Mouse (Mus musculus) neutrophil, adult 5-6 weeks (primary cell): ENCODE measurements around the gene Cdk20. TPM values are rescaled to one million over a fixed set of nuclear protein-coding genes. Genes with fewer than 3 reads are reported as not detected.
"Not testable (repeated sequence)": the region's sequence is repeated elsewhere in the genome, so short reads cannot be mapped to it uniquely, and the experiment has no call there.

Source experiments
- ATAC-seq: fragments of 151-379, 151-347 bp; 2 replicates; pipeline ENCODE4 v1.8.0; 2017; ENCODE audit warnings: mild to moderate bottlenecking, moderate TSS enrichment; ENCODE audit not compliant: insufficient number of reproducible peaks, poor library complexity, low FRiP score, severe bottlenecking; ENCODE audit errors: extremely low read depth
- total RNA-seq: library from RNA; stranded (forward); fragments of 200-1000 nt; gene quantifications from 2 replicates; pipeline ENCODE4 v1.2.3, GENCODE M21; 2017

Gene Cdk20
- total RNA-seq, 1 experiment from 2014 or later: 3.1 TPM

DNA sequence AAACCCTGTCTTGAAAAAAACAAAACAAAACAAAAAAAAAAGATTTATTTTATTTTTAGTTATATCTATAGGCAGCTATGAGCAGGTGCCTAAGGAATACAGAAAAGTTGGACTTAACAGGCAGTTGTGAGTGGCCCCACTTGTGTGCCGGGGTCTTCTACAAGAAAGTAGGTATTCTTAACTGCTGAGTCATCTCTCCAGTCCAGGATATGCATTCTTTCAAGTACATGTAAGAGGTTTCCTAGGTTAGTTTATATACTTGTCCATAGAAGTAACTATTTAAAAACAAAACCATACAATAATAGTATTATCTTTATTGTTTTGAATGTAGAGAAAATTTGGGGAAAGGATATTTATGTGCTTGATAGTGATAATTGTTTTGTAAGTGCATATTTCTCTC, 11.3 kb upstream of the Cdk20 start:
- ATAC-seq: no peak

DNA sequence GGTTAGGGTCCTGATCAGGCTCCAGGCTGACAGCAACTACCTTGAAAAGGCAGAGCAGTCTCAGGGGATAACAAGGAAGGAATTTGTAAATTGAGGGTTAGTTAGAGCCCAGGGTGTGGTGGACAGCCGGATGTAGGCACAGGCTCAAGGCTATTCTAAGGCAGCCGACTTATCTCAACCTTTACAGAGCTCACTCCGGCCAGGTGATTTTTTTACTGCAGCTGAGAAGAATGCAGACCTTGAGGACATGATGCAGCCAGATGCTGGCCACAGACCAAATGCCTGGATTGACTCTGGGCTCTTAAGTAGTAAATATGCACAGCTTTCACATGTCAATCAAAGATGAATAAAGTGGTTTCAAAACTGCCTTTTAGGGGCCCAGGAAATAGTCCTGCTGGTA, 10.7 kb upstream of the Cdk20 start:
- no peak for ATAC-seq

DNA sequence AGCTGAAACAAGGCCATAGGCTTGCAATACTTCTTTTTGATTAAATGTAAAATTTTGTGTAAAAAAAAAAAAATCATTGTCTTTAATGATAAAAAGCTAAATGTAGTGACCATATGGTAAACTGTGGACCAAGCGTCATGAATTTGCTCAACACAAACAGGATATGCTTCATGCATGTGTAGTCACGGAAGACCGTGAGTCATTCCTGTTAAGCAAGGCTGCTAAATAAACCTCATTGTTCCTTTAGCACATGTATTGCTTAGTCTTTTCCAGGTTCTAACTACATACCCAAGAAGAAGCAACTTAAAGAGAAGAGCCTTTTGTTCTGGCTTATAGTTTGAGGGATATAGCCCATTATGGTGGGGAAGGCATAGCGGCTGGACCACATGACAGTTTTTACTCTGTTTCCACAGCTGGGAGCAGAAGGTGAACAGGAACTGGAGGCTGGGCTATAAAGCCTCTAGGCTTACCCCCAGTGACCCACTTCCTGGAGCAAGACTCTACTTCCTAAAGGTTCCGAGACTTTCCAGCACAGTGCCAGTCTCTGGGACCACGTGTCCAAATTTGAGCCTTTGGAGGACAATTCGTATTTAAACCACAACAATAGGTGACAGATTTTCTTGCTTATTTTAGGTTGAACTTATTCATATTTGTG, 10.0 kb upstream of the Cdk20 start:
- ATAC-seq: peak; percentile 90

DNA sequence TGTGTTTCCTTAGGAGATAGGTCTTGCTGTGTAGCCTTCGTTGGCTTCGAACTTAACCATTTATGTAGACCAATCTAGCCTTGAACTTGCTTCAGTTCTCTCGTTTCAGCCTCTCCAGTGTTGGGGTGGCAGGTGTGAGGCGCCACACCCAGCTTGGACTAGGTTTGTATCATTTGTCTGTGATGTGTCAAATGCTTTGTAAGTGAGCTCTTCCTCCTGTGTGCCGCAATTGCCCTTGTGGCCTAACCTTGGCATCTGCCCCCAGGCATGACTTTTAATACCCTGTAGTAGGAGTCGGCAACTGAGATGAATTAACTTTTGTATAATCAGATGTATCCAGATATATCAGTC, 9.5 kb upstream of the Cdk20 start:
- ATAC-seq: no peak

DNA sequence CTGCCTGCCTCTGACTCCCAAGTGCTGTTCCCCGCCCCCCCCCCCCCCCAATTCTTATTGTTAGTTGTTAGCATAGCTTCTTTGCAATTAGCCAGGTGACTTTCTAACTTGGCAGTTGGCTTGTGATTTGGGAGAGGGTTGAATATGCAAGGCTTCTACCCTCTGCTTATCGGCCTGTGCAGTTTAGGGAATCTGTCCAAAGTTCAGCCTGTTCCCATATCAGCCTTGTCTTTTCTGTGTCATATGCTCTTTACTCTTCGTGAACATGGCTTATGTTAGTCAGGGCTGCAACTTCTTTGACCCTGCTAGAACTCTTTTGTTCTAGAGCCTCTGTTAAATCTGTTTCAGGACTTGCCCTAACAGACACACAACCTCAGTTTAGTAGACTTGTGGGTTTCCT, 7.8 kb upstream of the Cdk20 start:
- ATAC-seq: no peak

DNA sequence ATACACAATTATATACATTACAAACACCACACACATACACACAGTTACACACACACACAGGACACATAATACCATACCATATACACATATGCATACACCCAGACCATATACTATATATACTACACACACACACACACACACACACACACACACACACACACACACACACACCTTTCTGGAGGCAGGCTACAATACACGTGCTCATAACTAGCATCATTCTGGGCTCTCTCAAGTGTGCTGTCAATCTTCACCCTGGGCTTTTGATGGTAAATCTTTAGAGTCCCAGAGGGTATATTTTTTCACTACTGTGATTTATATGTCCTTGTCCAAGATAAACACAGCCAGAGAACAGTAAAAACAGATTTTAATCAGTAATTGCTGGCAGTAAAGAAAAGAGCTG, 6.8 kb upstream of the Cdk20 start:
- ATAC-seq: no peak

DNA sequence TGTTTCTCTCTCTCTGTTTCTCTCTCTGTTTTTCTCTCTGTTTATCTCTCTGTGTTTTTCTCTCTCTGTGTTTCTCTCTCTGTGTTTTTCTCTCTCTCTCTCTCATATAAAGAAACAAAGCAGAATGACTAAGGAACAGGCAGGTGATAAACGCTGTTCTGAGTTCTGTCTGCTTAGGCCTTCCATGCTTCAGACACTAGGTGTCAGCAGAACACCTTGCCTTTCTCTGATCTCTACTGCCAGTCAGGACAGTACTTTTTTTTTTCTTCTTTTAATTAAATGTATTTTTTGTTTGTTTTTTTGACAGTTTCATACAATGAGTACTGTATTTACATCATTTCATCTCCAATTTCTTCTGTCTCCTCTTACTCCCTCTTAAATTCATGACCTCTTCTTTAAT, 2.8 kb upstream of the Cdk20 start:
- ATAC-seq: no peak

DNA sequence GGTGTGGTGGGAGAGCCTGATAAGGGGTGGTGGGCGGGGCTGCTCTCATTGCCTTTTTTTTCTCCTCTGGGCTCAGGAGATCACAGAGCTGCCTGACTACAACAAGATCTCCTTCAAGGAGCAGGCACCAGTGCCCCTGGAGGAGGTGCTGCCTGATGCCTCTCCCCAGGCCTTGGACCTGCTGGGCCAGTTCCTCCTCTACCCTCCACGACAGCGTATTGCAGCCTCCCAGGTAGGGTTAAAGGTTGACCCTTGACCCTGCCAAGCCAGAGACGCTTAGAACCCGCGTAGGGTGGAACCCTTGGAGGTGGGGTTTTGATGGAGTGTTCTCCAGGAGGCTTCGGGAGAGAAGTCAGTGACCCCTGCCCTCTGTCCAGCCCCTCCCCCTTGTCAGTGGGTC, 5.7 kb downstream of the Cdk20 start:
- ATAC-seq: no peak

DNA sequence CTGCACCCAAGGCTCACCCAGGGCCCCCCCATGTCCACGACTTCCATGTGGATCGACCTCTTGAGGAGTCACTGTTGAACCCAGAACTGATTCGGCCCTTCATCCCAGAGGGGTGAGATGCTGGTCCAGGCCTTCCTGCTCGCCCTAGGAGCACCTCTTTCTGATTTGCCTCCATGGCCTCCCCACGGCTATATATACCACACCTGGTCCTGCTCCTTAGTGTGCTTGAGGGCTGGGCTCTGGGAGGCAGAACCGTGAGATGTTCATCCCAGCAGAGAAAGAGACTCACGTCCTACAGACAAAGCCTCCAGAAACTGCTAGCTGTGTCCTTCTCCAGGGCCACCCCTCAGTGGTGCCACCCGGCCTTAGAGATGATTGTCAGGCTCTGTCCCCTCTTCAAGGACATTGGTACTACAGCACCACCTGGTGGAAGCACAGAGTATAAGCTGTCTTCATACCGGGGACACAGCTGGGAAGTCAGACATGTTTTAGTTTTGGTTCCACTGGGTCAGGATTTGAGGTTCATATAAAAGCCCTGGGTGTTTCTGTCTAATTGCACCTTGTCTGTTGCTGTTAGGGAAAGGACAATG, 6.8 kb downstream of the Cdk20 start:
- ATAC-seq: peak; percentile 88

DNA sequence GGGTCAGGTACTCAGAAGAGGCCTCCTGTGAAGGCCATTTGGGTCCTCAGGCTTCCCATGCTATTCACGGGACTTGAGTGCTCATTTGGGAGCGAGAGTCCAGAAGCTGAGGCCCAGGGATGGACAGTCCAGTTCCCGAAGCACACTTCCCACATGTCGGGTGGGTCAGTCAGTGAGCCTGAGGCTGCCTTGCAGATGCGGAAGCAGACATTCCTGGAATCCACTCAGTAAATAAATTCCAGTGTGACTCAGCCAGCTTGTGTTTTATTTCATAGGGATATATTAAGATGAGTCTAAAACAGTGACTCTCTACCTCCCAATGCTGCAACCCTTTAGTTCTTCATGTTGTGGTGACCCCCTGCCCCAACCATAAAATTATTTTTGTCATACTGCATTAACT, 7.4 kb downstream of the Cdk20 start:
- no peak for ATAC-seq

DNA sequence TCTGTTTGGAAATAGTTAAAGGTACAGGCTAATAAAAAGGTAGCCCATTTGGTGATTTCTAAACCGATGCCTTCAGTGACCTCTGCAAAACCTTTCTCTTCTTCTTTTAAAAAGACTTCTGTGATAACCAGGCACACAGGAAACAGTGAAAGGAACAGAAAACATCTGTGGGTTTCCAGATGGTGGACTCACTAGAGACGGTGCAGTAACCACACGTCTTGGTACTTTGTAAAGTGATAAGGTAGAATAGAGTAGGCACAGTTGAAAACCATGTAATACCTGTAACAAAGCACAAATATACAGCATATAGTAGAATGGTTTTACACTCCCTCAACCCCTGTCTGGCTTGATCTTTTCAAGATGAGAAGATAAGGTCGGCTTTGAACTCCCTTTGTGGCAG, 8.5 kb downstream of the Cdk20 start:
- ATAC-seq: no peak

DNA sequence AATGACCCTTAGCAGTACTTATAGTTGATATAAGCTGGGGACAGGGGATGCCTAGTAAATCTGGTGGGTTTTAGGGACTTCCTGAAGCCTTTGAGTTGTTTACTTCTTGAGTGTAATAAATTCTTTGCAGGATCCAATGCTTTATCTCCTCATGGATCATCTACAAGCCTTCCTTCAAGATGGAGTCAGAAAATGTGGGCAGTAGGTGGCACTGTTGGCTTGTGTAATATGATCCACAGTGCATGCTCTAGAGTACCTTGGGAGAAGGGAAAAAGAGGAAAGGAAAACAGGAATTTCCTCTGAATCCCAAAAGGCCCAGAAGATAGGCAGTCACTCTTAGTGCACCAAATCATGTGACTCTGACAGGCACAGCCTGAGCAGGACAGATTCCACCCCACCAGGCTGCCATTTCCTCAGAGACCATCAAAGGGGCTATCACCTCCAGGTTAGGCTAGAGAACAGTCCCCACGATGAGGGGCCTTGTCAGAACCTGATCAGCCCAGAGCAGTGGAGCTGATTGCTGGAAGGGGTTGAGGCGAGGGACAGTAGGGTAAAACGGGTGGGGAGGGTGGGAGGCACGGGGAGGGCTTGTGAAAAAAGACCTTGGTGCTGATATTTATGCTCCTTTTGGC, 11.3 kb downstream of the Cdk20 start:
- ATAC-seq: no peak

DNA sequence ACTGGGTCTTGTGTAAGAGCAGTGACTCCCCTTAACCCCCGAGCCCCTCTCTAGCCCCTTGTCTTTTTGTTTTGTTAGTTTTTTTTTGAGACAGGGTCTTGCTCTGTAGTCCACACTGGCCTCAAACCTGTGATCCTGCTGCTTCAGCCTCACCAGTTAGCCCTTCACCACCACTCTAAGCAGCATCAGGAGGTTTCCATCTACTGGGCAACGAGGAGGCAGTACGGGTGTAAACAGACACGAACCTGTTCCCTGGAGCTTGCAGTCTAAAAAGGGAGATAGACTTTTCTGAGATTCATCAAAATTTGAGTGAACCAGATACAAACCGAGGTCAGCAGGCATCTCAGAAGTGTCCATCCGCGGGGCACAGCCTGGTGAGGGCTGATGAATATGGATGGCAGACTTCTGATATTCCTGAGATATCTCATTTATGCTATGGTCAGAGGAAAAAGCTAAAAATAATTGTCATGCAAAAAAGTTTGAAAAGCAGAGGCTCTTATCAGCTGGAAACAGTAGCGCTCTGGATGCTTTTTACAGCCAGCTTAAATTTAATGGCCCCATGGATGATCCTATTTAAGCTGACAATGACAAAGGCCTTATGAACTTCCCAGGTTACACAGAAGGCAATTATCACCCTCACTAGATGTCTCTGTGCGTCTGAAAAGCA, 13.3 kb downstream of the Cdk20 start:
- no peak for ATAC-seq

DNA sequence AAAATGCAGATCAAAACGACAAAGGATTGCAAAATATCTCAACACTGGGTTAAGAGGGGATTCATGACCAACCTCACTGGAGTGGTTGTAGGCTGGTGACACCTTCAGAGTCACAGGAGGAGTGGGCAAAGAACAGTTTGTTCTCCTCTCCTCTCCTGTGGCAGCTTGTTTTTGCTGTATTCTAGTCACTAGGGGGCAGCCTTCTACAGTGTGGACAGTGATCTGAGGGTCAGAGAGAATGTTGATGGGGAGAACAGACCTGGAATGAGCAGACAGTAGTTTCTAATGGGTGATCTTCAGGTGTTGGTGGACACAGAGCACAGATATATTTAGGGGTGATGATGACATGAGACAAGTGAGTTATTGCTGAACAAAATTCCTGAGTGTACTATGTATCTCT, 15.8 kb downstream of the Cdk20 start:
- no peak for ATAC-seq

DNA sequence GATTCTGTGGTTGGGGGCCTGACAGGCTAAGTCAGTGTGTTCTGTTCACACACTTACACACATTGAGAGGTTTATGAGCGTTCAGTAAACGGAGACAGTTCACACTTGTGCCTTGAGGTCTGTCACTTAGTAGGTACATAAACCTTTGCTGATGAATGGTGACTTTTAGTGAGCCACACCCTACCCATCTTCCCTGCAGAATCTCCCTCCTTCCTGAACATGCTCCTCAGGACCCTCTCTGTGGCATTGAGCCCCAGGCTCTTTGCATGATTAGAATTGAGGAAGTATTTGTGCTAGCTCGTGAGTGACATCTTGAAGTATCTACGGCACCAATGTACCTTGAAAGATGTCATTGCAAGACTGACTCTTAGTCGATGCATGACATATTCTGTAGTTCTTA, 16.6 kb downstream of the Cdk20 start:
- ATAC-seq: no peak

DNA sequence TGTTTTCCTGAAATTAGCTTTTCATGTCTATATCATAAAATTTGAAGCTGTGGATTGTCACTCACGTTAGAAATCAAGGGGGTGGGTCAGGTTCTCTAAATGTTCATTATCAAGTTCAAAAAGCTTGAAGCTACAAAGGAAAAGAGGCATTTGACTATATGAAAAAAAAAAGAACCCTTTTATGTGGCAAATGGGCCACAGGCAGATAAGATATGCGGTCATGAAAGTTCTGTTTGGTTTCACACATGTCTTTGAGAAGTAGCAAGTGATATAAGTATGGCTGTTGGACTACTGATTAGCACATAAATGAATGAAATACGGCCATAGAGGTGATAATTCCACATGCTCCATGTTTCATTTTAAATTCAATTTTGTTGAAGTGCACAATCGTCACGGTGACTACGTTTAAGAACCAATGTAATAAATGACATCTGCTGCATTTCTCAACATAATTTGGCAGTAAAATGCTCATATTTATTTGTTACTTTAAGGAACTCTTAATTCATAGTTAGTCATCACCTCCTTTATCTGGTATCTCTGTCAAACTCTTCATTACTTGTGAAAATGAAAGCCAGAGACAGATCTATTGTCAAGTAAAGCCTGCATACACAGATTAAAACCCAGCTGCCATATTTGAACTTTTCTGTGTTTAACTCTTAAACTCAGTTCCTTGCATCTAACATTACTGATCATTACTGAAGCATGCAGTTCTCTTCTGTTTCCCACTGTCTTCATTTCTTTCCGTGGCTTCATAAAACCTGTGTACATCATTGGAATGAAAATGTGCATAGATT, 18.1 kb downstream of the Cdk20 start:
- ATAC-seq: no peak

DNA sequence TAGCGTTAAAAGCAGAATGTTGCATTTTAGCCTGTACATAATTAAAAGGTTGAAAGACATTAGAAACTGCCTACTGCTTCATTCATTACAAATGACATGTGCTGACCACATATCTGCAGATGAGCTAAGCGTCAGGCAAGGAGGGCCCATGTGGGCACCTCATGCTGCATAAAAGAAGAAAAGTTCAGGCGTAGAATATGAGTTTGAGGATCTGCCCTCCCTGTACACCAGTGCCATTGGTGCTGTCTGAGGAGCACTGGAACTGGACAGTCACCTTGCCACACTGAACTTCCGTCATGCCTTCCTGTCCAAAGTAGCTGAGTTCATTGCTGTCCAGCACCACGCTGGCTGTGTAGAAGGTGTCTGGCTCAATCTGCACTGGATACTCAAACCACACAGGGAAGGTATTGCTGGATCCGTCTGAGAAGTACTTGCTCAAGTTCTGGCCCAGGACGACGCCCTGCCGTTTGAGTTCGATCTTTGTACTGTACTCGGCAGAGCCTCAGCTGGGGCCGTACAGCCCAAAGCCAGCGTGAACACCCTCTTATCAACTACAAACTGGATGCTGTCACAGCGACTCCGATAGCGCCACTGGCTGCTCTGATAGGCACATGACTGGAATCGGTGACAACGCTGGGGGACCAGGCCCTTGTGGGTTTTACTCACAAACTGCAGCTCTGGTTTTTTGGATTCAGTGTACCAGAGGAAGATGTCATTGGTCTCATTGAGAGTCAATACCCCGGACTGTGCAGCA, 25.3 kb downstream of the Cdk20 start:
- not testable (repeated sequence) for ATAC-seq

DNA sequence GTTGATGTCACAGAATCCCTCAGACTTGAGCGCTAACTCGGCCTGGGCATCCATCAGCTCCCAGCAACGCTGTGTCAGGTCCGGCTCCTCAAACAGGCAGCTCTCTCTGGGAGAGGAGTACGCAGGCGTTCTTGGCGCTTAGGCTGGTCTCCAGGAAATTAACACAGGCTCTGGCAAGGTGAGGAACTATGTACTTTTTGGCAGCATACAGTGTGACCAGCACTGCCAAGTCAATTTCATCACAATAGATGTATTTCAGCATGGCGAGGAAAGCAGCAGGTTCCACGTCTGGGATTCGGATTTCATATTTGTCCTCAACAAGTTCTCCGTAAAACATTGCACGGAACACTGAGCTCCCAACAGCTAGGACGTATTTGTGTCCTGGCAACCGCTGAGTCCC, 26.1 kb downstream of the Cdk20 start:
- no peak for ATAC-seq

DNA sequence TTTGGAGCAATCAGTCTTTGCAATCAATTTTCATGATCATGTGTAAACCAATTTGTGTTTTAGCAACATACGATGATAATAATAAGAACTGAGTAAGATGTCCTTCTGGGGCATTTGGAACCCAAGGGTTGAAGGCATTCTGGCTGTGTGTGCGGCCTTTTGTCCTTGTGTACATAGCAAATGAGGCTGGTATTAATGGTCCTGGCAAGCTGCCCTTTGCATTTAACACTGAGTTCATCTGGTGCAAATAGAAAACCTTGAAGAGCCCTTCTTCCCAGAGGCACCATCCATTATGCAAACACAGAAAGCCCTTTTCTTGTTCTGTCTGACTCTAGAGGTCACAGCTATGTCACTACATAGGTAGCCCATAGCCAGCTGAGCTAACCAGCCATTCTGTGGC, 30.5 kb downstream of the Cdk20 start:
- ATAC-seq: no peak
